In genomic region chr14:47189635-47189955, GRCm38 (mm10) we compare ENCODE assay signal across 8 mouse cellular contexts. TPM values are rescaled to one million over a fixed set of nuclear protein-coding genes. Genes with fewer than 3 reads are reported as not detected.
DNase-seq lines count a peak whose midpoint lies in the region; ATAC-seq and TF ChIP-seq lines count a peak whose summit lies in the region.

No protein-coding gene starts in this region.

- 0 out of 2 replicates have a peak overlapping the region, but pooled peaks have one; percentile 57 for H3K9ac ChIP-seq in kidney, embryonic 14.5 days (ENCODE audit: low read depth, low read length)
- H3K9ac ChIP-seq in midbrain, embryonic 16.5 days (ENCODE audit: low read depth, low read length) = peak overlapping the region; percentile 74; the same call in 1 of the 2 replicates

- H3K4me2 ChIP-seq in kidney, embryonic 14.5 days (replicated peaks; ENCODE audit: low read depth, low read length) = peak overlapping the region; percentile 99
- H3K4me2 ChIP-seq in midbrain, embryonic 16.5 days (ENCODE audit: low read length) = peak overlapping the region; percentile 86

- peak overlapping the region; percentile 71 for H3K4me3 ChIP-seq in kidney, embryonic 14.5 days (ENCODE audit: low read length)
- H3K4me3 ChIP-seq in cortical plate, adult 2 months (ENCODE audit: insufficient read depth, low read length) = peak overlapping the region; percentile 43
- peak overlapping the region; percentile 89 for H3K4me3 ChIP-seq in midbrain, embryonic 16.5 days (ENCODE audit: low read depth, low read length)

- no peak for TF ChIP-seq CTCF in cortical plate, adult 2 months (IDR thresholded peaks at IDR 0.05; ENCODE audit: extremely low read depth, insufficient read depth, low read length)

- H3K36me3 ChIP-seq in kidney, embryonic 14.5 days (ENCODE audit: control insufficient read depth, insufficient read depth, low read length) = no peaks in the 10 kb centered on the region
- no peaks in the 10 kb centered on the region for H3K36me3 ChIP-seq in midbrain, embryonic 16.5 days (ENCODE audit: control insufficient read depth, insufficient read depth, low read length)

- no peak for TF ChIP-seq POLR2A in cortical plate, adult 2 months (IDR thresholded peaks at IDR 0.05; ENCODE audit: extremely low read depth, insufficient read depth, low read length)

- no peak for DNase-seq in kidney, postnatal 14 days
- peak; percentile 92 for DNase-seq in induced T-regulatory cell, adult 2 months (ENCODE audit: low read depth)
- DNase-seq in adrenal gland, adult 18-20 months (ENCODE audit: low spot score in 2 of 2) = no peak
- no peak for DNase-seq in urinary bladder, postnatal 25 days (ENCODE audit: low spot score)
- no peak for DNase-seq in kidney, postnatal 36 days

- WGBS in kidney, embryonic 14.5 days = 14% methylated on average over 8 of the region's 8 CpGs
- 20% methylated on average over 8 of the region's 8 CpGs for WGBS in midbrain, embryonic 16.5 days

- H3K27me3 ChIP-seq in kidney, embryonic 14.5 days (ENCODE audit: control insufficient read depth, insufficient read depth, low read length) = peaks cover 8% of the 10 kb centered on the region; the same call in 1 of the 2 replicates
- H3K27me3 ChIP-seq in midbrain, embryonic 16.5 days (ENCODE audit: control insufficient read depth, insufficient read depth, low read depth, low read length) = peaks cover 12% of the 10 kb centered on the region

- H3K4me1 ChIP-seq in kidney, embryonic 14.5 days (ENCODE audit: control insufficient read depth, insufficient read depth, low read length) = peaks cover 6% of the 10 kb centered on the region; the same call in 1 of the 2 replicates
- H3K4me1 ChIP-seq in cortical plate, adult 2 months (ENCODE audit: control insufficient read depth, insufficient read depth, low read length) = no peaks in the 10 kb centered on the region
- H3K4me1 ChIP-seq in midbrain, embryonic 16.5 days (ENCODE audit: control insufficient read depth, insufficient read depth, low read length) = peaks cover 7% of the 10 kb centered on the region

- H3K9me3 ChIP-seq in kidney, embryonic 14.5 days (ENCODE audit: control insufficient read depth, low read length) = no peaks in the 10 kb centered on the region
- H3K9me3 ChIP-seq in midbrain, embryonic 16.5 days (replicated peaks; ENCODE audit: control insufficient read depth, low read length, poor library complexity, severe bottlenecking) = no peaks in the 10 kb centered on the region

- ATAC-seq in kidney, embryonic 14.5 days (ENCODE audit: low FRiP score, low TSS enrichment) = no peak
- ATAC-seq in midbrain, embryonic 16.5 days = peak; percentile 61

- H3K27ac ChIP-seq in kidney, embryonic 14.5 days (ENCODE audit: low read depth, low read length) = no peak overlapping the region
- no peak overlapping the region for H3K27ac ChIP-seq in cortical plate, adult 2 months (ENCODE audit: insufficient read depth, low read length)
- H3K27ac ChIP-seq in midbrain, embryonic 16.5 days (ENCODE audit: low read length) = no peak overlapping the region

RNA-seq across cellular contexts. Expression of gene Gch1, which starts 0.4 kb away (rescaled TPM):
- 1.4 and 2.2 TPM in 2 replicates for polyA plus RNA-seq in kidney, embryonic 14.5 days (2014; fragmentation: Nextera tagmentation; extraction: Ambion mirVana)
- polyA plus RNA-seq in cortical plate, adult 2 months (2012; rRNA removed) = 1.6 TPM in 2 replicates
- polyA plus RNA-seq in midbrain, embryonic 16.5 days (2015; fragmentation: Nextera tagmentation; extraction: Ambion mirVana) = 5.3 and 6.0 TPM in 2 replicates
- total RNA-seq in adrenal gland, adult 18-20 months (2021) = 100 to 1,000 TPM in 1 of 2 experiments, 10 to 100 TPM in 1; 72.7 to 115 TPM
